Mouse (Mus musculus) myocyte (in vitro differentiated cells): ENCODE measurements around the gene Carnmt1.

Source experiments
- MYOG ChIP-seq, 3 experiments: IDR thresholded peaks; one replicate each; pipeline ENCODE4 v1.6.1; 2011; ENCODE audit warnings: control low read depth in 2 of 3, low read depth in 2 of 3, mild to moderate bottlenecking in 2 of 3; ENCODE audit not compliant: insufficient read length in 2 of 3, control insufficient read depth in 1 of 3, insufficient read depth in 1 of 3
- POLR2A ChIP-seq: IDR thresholded peaks from one replicate; pipeline ENCODE4 v1.6.1; 2011; ENCODE audit warnings: low read depth, mild to moderate bottlenecking, control low read depth, moderate library complexity; ENCODE audit not compliant: insufficient read length
- REST ChIP-seq: IDR thresholded peaks from one replicate; pipeline ENCODE4 v1.6.1; 2011; ENCODE audit warnings: mild to moderate bottlenecking, control low read depth, moderate library complexity; ENCODE audit not compliant: insufficient read depth, insufficient read length
- USF1 ChIP-seq: IDR thresholded peaks from one replicate; pipeline ENCODE4 v1.6.1; 2011; ENCODE audit warnings: low read depth, mild to moderate bottlenecking, control low read depth, moderate library complexity

GRCm38 (mm10) chr19:18648558-18648945 lies 22.0 kb upstream of the Carnmt1 start:
- TF ChIP-seq POLR2A (no peak), MYOG (IDR thresholded peaks at IDR 0.05; ENCODE audit: control insufficient read depth in 1 of 3, insufficient read depth in 1 of 3, insufficient read length in 2 of 3, low read depth in 2 of 3) (no peak), REST (no peak), USF1 (no peak)
